20 mouse cellular contexts compared by ENCODE assay signal in genomic region chrX:12001969-12002368, GRCm38 (mm10).
DNase-seq lines count a peak whose midpoint lies in the region; ATAC-seq and TF ChIP-seq lines count a peak whose summit lies in the region.
"Had no signal": no experiment of that assay in that cellular context is flagged by ENCODE, and none has a peak within 500 bp of the region (broad histone marks: within the 10 kb centered on the region; RNA-seq: fewer than 3 reads in every experiment).

No protein-coding gene starts in this region.

- H3K9ac ChIP-seq in hindbrain, embryonic 12.5 days = no peak overlapping the region
- H3K9ac ChIP-seq in hindbrain, embryonic 13.5 days = no peak overlapping the region
- no peak overlapping the region for H3K9ac ChIP-seq in CH12.LX (ENCODE audit: insufficient read depth, low read depth)
- peak overlapping the region; percentile 81 for H3K9ac ChIP-seq in liver, embryonic 13.5 days
- H3K9ac ChIP-seq: embryonic facial prominence, embryonic 12.5 days; heart, embryonic 13.5 days; hindbrain, embryonic 15.5 days had no signal

- dilution Hi-C loops in CH12.LX (cut with MboI; ENCODE audit: extremely low pct_ligation_motif_present, extremely low pct_unique_long_range_greater_than_20kb, low sequenced_read_pairs) = no loop called here

- no peaks in the 10 kb centered on the region for H3K36me3 ChIP-seq in hindbrain, embryonic 12.5 days
- H3K36me3 ChIP-seq in hindbrain, embryonic 13.5 days = no peaks in the 10 kb centered on the region
- H3K36me3 ChIP-seq in CH12.LX (replicated peaks in 1 of 2; ENCODE audit: control insufficient read depth in 1 of 2, insufficient read depth in 1 of 2, low read length in 1 of 2) = no peaks in the 10 kb centered on the region
- no peaks in the 10 kb centered on the region for H3K36me3 ChIP-seq in liver, embryonic 13.5 days
- H3K36me3 ChIP-seq: embryonic facial prominence, embryonic 12.5 days; heart, embryonic 13.5 days; hindbrain, embryonic 15.5 days had no signal

- WGBS in hindbrain, embryonic 12.5 days = 11% methylated on average over 2 of the region's 3 CpGs
- WGBS in hindbrain, embryonic 13.5 days = 0% methylated on average over 3 of the region's 3 CpGs
- 5% methylated on average over 3 of the region's 3 CpGs for WGBS in bone marrow, adult 2 months
- WGBS in liver, embryonic 13.5 days (ENCODE audit: insufficient replicate concordance) = 6% methylated on average over 3 of the region's 3 CpGs

- peaks cover 98% of the 10 kb centered on the region for H3K27me3 ChIP-seq in hindbrain, embryonic 12.5 days
- peaks cover 94% of the 10 kb centered on the region for H3K27me3 ChIP-seq in hindbrain, embryonic 13.5 days
- H3K27me3 ChIP-seq in CH12.LX (replicated peaks) = no peaks in the 10 kb centered on the region
- peaks cover 61% of the 10 kb centered on the region for H3K27me3 ChIP-seq in liver, embryonic 13.5 days

- DNase-seq in CH12.LX (ENCODE audit: extremely low read depth) = no peak
- peak; percentile 21 for DNase-seq in liver, embryonic 13.5 days
- no peak for DNase-seq in MN1 (ENCODE audit: low spot score)
- DNase-seq in kidney, adult 18-20 months = no peak
- DNase-seq in cerebellum, postnatal 36 days = no peak
- DNase-seq: gastrocnemius, postnatal 14 days; kidney, adult 2 months; kidney, postnatal 4 days; lung, adult 18-20 months; lung, postnatal 36 days; right cerebral cortex, postnatal 14 days; thymus, postnatal 36 days had no signal

- in situ Hi-C loops in CH12.LX (cut with MboI; ENCODE audit: low pct_ligation_motif_present, low pct_unique_long_range_greater_than_20kb, low sequenced_read_pairs) = loop anchor here (10.0 to 25.0 kb wide), 3 partner anchors 117 to 365 kb away; no protein-coding TSS in a partner anchor

- TF ChIP-seq CTCF in CH12.LX (conservative IDR thresholded peaks at IDR 0.05 in 1 of 2, IDR thresholded peaks at IDR 0.05 in 1 of 2; ENCODE audit: low read depth in 2 of 2, low read length in 2 of 2) = no peak
- TF ChIP-seq CTCF in bone marrow, adult 2 months (IDR thresholded peaks at IDR 0.05; ENCODE audit: control insufficient read depth, insufficient read depth, low read length) = no peak

- H3K79me2 ChIP-seq in CH12.LX (replicated peaks; ENCODE audit: control insufficient read depth, extremely low read depth, insufficient read depth, poor library complexity, severe bottlenecking) = no peaks in the 10 kb centered on the region

- no peak for ATAC-seq in hindbrain, embryonic 12.5 days (ENCODE audit: low FRiP score)
- no peak for ATAC-seq in hindbrain, embryonic 13.5 days (ENCODE audit: low FRiP score)
- no peak for ATAC-seq in liver, embryonic 13.5 days (ENCODE audit: low read depth)
- ATAC-seq: CD4-positive, CD25-positive, alpha-beta regulatory T cell, adult 4 months; Patski had no signal

- peak overlapping the region; percentile 80 for H3K27ac ChIP-seq in hindbrain, embryonic 12.5 days
- no peak overlapping the region for H3K27ac ChIP-seq in hindbrain, embryonic 13.5 days
- no peak overlapping the region for H3K27ac ChIP-seq in CH12.LX (ENCODE audit: insufficient read depth, low read depth)
- peak overlapping the region; percentile 65 for H3K27ac ChIP-seq in bone marrow, adult 2 months (ENCODE audit: control insufficient read depth, insufficient read depth, low read depth, low read length, poor library complexity)
- H3K27ac ChIP-seq in liver, embryonic 13.5 days = peak overlapping the region; percentile 97
- H3K27ac ChIP-seq: embryonic facial prominence, embryonic 12.5 days; heart, embryonic 13.5 days; hindbrain, embryonic 15.5 days had no signal

- no peak for TF ChIP-seq RAD21 in CH12.LX (IDR thresholded peaks at IDR 0.05; ENCODE audit: low read depth, low read length)

- H3K4me2 ChIP-seq in hindbrain, embryonic 12.5 days (replicated peaks) = 0 out of 2 replicates have a peak overlapping the region, but pooled peaks have one; percentile 1
- no peak overlapping the region for H3K4me2 ChIP-seq in hindbrain, embryonic 13.5 days
- H3K4me2 ChIP-seq in CH12.LX (ENCODE audit: insufficient read depth, low read depth, poor library complexity, severe bottlenecking) = no peak overlapping the region
- peak overlapping the region; percentile 87 for H3K4me2 ChIP-seq in liver, embryonic 13.5 days
- H3K4me2 ChIP-seq: embryonic facial prominence, embryonic 12.5 days; hindbrain, embryonic 15.5 days had no signal

- TF ChIP-seq POLR2A in CH12.LX (IDR thresholded peaks at IDR 0.05; ENCODE audit: low read depth, low read length) = no peak
- no peak for TF ChIP-seq POLR2A in bone marrow, adult 2 months (IDR thresholded peaks at IDR 0.05; ENCODE audit: borderline replicate concordance, control insufficient read depth, low read depth, low read length)

- no peaks in the 10 kb centered on the region for H3K9me3 ChIP-seq in hindbrain, embryonic 12.5 days (replicated peaks)
- H3K9me3 ChIP-seq in hindbrain, embryonic 13.5 days = no peaks in the 10 kb centered on the region
- H3K9me3 ChIP-seq in CH12.LX (replicated peaks; ENCODE audit: low read length) = no peaks in the 10 kb centered on the region
- H3K9me3 ChIP-seq in liver, embryonic 13.5 days (replicated peaks) = no peaks in the 10 kb centered on the region
- H3K9me3 ChIP-seq: embryonic facial prominence, embryonic 12.5 days; heart, embryonic 13.5 days; hindbrain, embryonic 15.5 days had no signal

- TF ChIP-seq EP300 in CH12.LX (IDR thresholded peaks at IDR 0.05; ENCODE audit: low read length) = no peak

- H3K4me1 ChIP-seq in hindbrain, embryonic 12.5 days = peaks cover 67% of the 10 kb centered on the region
- H3K4me1 ChIP-seq in hindbrain, embryonic 13.5 days (replicated peaks) = peaks cover 78% of the 10 kb centered on the region
- H3K4me1 ChIP-seq in CH12.LX (ENCODE audit: control insufficient read depth in 1 of 2, insufficient read depth in 2 of 2) = peaks cover 22 to 28% of the 10 kb centered on the region in 2 experiments
- H3K4me1 ChIP-seq in bone marrow, adult 2 months (ENCODE audit: control insufficient read depth, insufficient read depth, low read length) = peaks cover 5% of the 10 kb centered on the region
- peaks cover 91% of the 10 kb centered on the region for H3K4me1 ChIP-seq in liver, embryonic 13.5 days (replicated peaks)

- H3K4me3 ChIP-seq in hindbrain, embryonic 12.5 days = no peak overlapping the region
- H3K4me3 ChIP-seq in hindbrain, embryonic 13.5 days = no peak overlapping the region
- no peak overlapping the region for H3K4me3 ChIP-seq in CH12.LX (replicated peaks in 1 of 3; ENCODE audit: low read depth in 2 of 3, low read length in 2 of 3, poor library complexity in 1 of 3)
- peak overlapping the region; percentile 54 for H3K4me3 ChIP-seq in bone marrow, adult 2 months (replicated peaks; ENCODE audit: control insufficient read depth, low read depth, low read length)
- H3K4me3 ChIP-seq in liver, embryonic 13.5 days (replicated peaks) = peak overlapping the region; percentile 55
- H3K4me3 ChIP-seq: embryonic facial prominence, embryonic 12.5 days; heart, embryonic 13.5 days; hindbrain, embryonic 15.5 days had no signal

TF ChIP-seq in CH12.LX, 34 proteins besides CTCF, POLR2A, EP300 and RAD21:
- no peak for TF ChIP-seq TCF12 (IDR thresholded peaks at IDR 0.05; ENCODE audit: low read depth, low read length)
- no peak for TF ChIP-seq PAX5 (IDR thresholded peaks at IDR 0.05; ENCODE audit: low read length)
- TF ChIP-seq USF1 (IDR thresholded peaks at IDR 0.05; ENCODE audit: low read depth, low read length) = no peak
- TF ChIP-seq CHD2 (IDR thresholded peaks at IDR 0.05; ENCODE audit: low read length) = 0 out of 2 replicates have a peak, but pooled peaks have one; percentile 36
- TF ChIP-seq MXI1 (IDR thresholded peaks at IDR 0.05; ENCODE audit: low read depth, low read length) = no peak

Comparison
In these comparisons a context has a peak if more than half of its experiments do, and no peak if none do; other contexts are left out.
1. H3K27ac ChIP-seq: peak in hindbrain, embryonic 12.5 days (single experiment), bone marrow, adult 2 months (single experiment) and liver, embryonic 13.5 days (single experiment); none in hindbrain, embryonic 13.5 days (single experiment) and CH12.LX (single experiment).
2. H3K4me2 ChIP-seq: peak in hindbrain, embryonic 12.5 days (single experiment) and liver, embryonic 13.5 days (single experiment); none in hindbrain, embryonic 13.5 days (single experiment) and CH12.LX (single experiment).
3. H3K4me3 ChIP-seq: peak in bone marrow, adult 2 months (single experiment) and liver, embryonic 13.5 days (single experiment); none in hindbrain, embryonic 12.5 days (single experiment), hindbrain, embryonic 13.5 days (single experiment) and CH12.LX (0 of 3).